Mouse (Mus musculus): ENCODE results near the gene Mthfd1.

DNA sequence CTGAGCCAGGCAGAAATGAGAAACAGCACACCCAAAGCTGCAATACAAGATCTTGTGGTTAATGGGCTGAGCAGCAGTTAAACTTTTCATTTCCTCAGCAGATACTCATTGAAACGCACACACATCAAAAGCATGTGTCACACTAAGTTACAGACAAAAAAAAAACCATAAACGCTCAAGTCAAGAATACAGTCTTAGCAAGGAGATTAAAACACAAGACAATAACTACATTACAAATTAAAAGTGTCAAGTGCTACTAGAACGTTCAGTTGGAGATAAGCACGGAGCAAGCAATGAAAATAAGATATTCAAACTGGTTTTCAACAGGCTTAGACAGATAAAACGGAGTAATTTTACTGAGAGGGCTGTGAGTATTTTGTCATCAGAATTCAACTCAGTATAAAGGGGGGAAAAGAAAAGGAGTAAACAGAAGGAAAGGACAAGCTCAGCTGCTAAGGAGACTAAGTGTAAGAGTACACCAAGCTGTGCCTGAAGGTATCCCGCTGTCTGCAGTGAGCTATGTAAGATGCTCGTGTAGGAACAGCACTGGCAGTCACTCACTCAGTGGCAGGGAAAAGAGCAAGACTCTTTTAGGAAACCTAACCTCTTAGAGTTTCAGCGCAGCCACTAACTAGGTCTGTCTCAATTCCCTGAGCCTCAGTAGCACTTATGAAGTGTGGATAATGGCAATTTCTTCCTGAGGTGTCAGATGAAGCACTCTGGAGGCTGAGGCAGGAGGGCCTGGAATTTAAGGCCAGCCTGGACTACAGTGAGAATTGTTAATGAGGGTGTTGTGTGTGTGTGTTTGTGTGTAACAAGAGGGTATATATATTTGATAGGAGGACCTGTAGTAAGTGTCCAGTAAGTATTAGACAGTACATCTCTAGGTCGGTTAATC is 106.6 kb downstream of the Mthfd1 start:
- TF ChIP-seq POLR2A (IDR thresholded peaks at IDR 0.05; ENCODE audit: extremely low read depth, insufficient read depth, low read length) (no peak), CTCF (IDR thresholded peaks at IDR 0.05; ENCODE audit: extremely low read depth, insufficient read depth, low read length) (no peak)
